ENCODE assay signal across 12 mouse cellular contexts in the genomic region with DNA sequence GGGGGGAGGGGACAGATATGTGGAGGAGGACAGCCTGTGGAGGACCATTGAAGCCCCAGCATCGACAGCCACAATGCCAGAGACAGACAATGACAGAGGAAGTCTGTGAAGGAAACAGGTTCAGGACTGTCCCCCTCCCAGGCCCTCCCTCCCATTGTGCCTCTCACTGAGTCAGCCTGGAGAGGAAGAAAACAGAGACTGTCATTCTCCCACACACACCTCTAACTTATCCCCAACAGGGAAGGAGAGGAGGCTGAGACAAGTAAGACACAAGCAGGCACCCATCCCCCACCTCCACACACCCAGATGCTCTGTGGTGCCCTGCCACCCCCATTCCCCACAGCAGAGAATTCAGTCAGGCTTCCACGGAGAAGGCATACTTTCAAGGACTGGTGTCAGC.
DNase-seq lines count a peak whose midpoint lies in the region; ATAC-seq lines count a peak whose summit lies in the region.
"Had no signal": no experiment of that assay in that cellular context is flagged by ENCODE, and none has a peak within 500 bp of the region (broad histone marks: within the 10 kb centered on the region; RNA-seq: fewer than 3 reads in every experiment).

No protein-coding gene starts in this region.

- H3K36me3 ChIP-seq in kidney, embryonic 14.5 days (ENCODE audit: control insufficient read depth, insufficient read depth, low read length), result no peaks in the 10 kb centered on the region
- H3K36me3 ChIP-seq: G1E; neural tube, embryonic 13.5 days had no signal

- 0 out of 2 replicates have a peak, but pooled peaks have one; percentile 29 for ATAC-seq in kidney, embryonic 14.5 days (ENCODE audit: low FRiP score, low TSS enrichment)

- DNase-seq in layer of hippocampus, adult 18-20 months (ENCODE audit: low spot score in 2 of 2), result peak; percentile 33 to 51
- no peak for DNase-seq in layer of hippocampus, postnatal 10 days (ENCODE audit: low spot score in 2 of 2)
- DNase-seq in right cerebral cortex, adult 18-20 months, result peak; percentile 42
- no peak for DNase-seq in right cerebral cortex, postnatal 25 days
- DNase-seq in embryo, embryonic 10.5 days (ENCODE audit: low spot score), result no peak
- no peak for DNase-seq in cerebellum, adult 9-11 months
- DNase-seq: adrenal gland, postnatal 25 days; cerebellum, postnatal 25 days; thymus, postnatal 25 days had no signal

- no peak overlapping the region for H3K27ac ChIP-seq in kidney, embryonic 14.5 days (ENCODE audit: low read depth, low read length)
- H3K27ac ChIP-seq: neural tube, embryonic 13.5 days had no signal

- WGBS in kidney, embryonic 14.5 days, result 16% methylated on average over 2 of the region's 2 CpGs

- peaks cover 9% of the 10 kb centered on the region; the same call in 1 of the 2 replicates for H3K4me1 ChIP-seq in kidney, embryonic 14.5 days (ENCODE audit: control insufficient read depth, insufficient read depth, low read length)

- no peak overlapping the region for H3K4me2 ChIP-seq in kidney, embryonic 14.5 days (replicated peaks; ENCODE audit: low read depth, low read length)
- H3K4me2 ChIP-seq: neural tube, embryonic 13.5 days had no signal

- no peak overlapping the region for H3K4me3 ChIP-seq in kidney, embryonic 14.5 days (ENCODE audit: low read length)
- H3K4me3 ChIP-seq: neural tube, embryonic 13.5 days had no signal

- no peaks in the 10 kb centered on the region for H3K27me3 ChIP-seq in kidney, embryonic 14.5 days (ENCODE audit: control insufficient read depth, insufficient read depth, low read length)
- H3K27me3 ChIP-seq: neural tube, embryonic 13.5 days had no signal

- H3K9ac ChIP-seq in kidney, embryonic 14.5 days (ENCODE audit: low read depth, low read length), result no peak overlapping the region
- H3K9ac ChIP-seq: neural tube, embryonic 13.5 days had no signal

- H3K9me3 ChIP-seq in kidney, embryonic 14.5 days (ENCODE audit: control insufficient read depth, low read length), result no peaks in the 10 kb centered on the region
- H3K9me3 ChIP-seq: neural tube, embryonic 13.5 days had no signal

Comparison
In these comparisons a context has a peak if more than half of its experiments do, and no peak if none do; other contexts are left out.
1. DNase-seq: peak in layer of hippocampus, adult 18-20 months (2 of 2) and right cerebral cortex, adult 18-20 months (single experiment); none in layer of hippocampus, postnatal 10 days (0 of 2), right cerebral cortex, postnatal 25 days (single experiment), embryo, embryonic 10.5 days (single experiment) and cerebellum, adult 9-11 months (single experiment).